Mouse (Mus musculus) lung, postnatal 0 days (tissue): ENCODE measurements around the gene Gm5767.

Source experiments
- CTCF ChIP-seq: IDR thresholded peaks from 2 replicates; pipeline ENCODE4 v1.5.1; 2016; ENCODE audit warnings: antibody characterized with exemption, mild to moderate bottlenecking
- EP300 ChIP-seq: IDR thresholded peaks from 2 replicates; pipeline ENCODE4 v1.6.1; 2016; ENCODE audit warnings: antibody characterized with exemption, mild to moderate bottlenecking, control low read depth

- TF ChIP-seq CTCF, result no peak
- no peak for TF ChIP-seq EP300
Observed at GRCm38 (mm10) chr16:8678035-8678434, 2.5 kb upstream of the Gm5767 start.
